Mouse (Mus musculus) midbrain, embryonic 16.5 days (tissue): ENCODE measurements around the gene Ltb4r2. TPM values are rescaled to one million over a fixed set of nuclear protein-coding genes. Genes with fewer than 3 reads are reported as not detected.
"Not testable (repeated sequence)": the region's sequence is repeated elsewhere in the genome, so short reads cannot be mapped to it uniquely, and the experiment has no call there.

Experiments used
- ATAC-seq: fragments of 200-750 bp; cut with Nextera tagmentation; 2 replicates; pipeline ENCODE4 v1.8.0; 2017; ENCODE audit warnings: moderate TSS enrichment
- H3K27ac ChIP-seq: fragments of 300-500 bp; sonication (generic); 2 replicates; pipeline ENCODE4 v1.5.1; 2014; ENCODE audit warnings: mild to moderate bottlenecking, low read length, mixed read lengths
- H3K27me3 ChIP-seq: fragments of 300-500 bp; sonication (generic); 2 replicates; pipeline ENCODE4 v1.6.1; 2014; ENCODE audit warnings: low read depth, low read length, mixed read lengths; ENCODE audit not compliant: control insufficient read depth, insufficient read depth
- H3K36me3 ChIP-seq: fragments of 300-500 bp; sonication (generic); 2 replicates; pipeline ENCODE4 v1.6.1; 2014; ENCODE audit warnings: mild to moderate bottlenecking, low read length, moderate library complexity, mixed read lengths; ENCODE audit not compliant: control insufficient read depth, insufficient read depth
- H3K4me1 ChIP-seq: fragments of 300-500 bp; sonication (generic); 2 replicates; pipeline ENCODE4 v1.6.1; 2014; ENCODE audit warnings: mild to moderate bottlenecking, low read length, mixed read lengths; ENCODE audit not compliant: control insufficient read depth, insufficient read depth
- H3K4me2 ChIP-seq: fragments of 300-500 bp; sonication (generic); 2 replicates; pipeline ENCODE4 v1.6.1; 2014; ENCODE audit warnings: mild to moderate bottlenecking, low read length, mixed read lengths
- H3K4me3 ChIP-seq: fragments of 300-500 bp; sonication (generic); 2 replicates; pipeline ENCODE4 v1.5.1; 2014; ENCODE audit warnings: low read depth, mild to moderate bottlenecking, low read length, moderate library complexity, mixed read lengths
- H3K9ac ChIP-seq: fragments of 300-500 bp; sonication (generic); 2 replicates; pipeline ENCODE4 v1.6.1; 2014; ENCODE audit warnings: low read depth, low read length, mixed read lengths
- H3K9me3 ChIP-seq: fragments of 300-500 bp; sonication (generic); replicated peaks from 2 replicates; pipeline ENCODE4 v1.6.1; 2014; ENCODE audit warnings: mild to moderate bottlenecking, low read length, mixed read lengths; ENCODE audit not compliant: control insufficient read depth, poor library complexity, severe bottlenecking
- WGBS: fragments of 180-500 bp; shearing (Covaris S2); extraction: QIAGEN DNeasy Blood & Tissue Kit; methylation state at CpG from one replicate; pipeline ENCODE4 v1.1.7; 2014; 5-methylcytosine and 5-hydroxymethylcytosine counted together
- polyA plus RNA-seq: library from polyadenylated mRNA; unstranded; fragments of >200 nt; fragmentation: Nextera tagmentation; extraction: Ambion mirVana; gene quantifications from 2 replicates; pipeline ENCODE4 v1.2.1, GENCODE M21; 2015

The Ltb4r2 gene
- polyA plus RNA-seq, 1 experiment from 2014 or later = 0.59 TPM

DNA sequence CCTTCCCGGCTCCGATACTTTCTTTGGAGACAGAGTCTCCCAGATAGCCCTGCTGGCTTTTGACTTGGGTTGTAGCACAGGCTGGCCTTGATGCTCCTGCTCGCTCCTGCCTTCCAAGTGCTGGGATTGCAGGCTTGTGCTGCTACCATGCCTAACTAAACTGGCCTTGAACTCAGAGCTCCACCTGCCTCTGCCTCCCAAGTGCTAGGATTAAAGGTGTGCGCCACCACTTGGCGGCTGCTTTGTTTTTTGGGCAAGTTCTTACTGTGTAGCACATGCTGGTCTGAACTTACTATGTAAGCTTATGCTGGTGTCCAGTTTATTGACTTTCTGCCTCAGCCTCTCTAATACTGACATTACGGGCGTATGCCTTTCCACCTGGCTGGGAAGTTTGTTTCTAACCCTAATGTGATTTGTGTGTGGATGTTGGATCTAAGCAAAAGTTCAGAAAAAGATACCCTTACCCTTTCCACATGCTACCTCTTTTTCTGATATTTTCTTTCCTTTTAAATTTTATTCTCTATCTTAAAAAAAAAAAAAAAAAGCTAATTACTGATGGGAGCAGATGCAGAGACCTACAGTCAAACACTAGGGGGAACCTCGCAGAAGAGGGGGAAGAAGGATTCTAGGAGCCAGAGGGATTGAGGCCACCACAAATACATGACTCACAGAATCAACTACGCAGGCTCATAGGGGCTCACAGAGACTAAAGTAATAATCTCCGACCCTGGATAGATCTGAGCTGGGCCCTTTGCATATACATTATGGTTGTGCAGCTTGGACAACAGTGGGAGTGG lies 14.0 kb upstream of the Ltb4r2 start:
- 93% methylated on average over 10 of the region's 10 CpGs for WGBS
- Histone ChIP-seq H3K9ac (no peak overlapping the region), H3K9me3 (no peaks in the 10 kb centered on the region), H3K4me3 (no peak overlapping the region), H3K27me3 (no peaks in the 10 kb centered on the region), H3K36me3 (peaks cover 13% of the 10 kb centered on the region), H3K27ac (no peak overlapping the region), H3K4me2 (peak overlapping the region; percentile 75; the same call in 1 of the 2 replicates), H3K4me1 (peaks cover 32% of the 10 kb centered on the region)
- no peak for ATAC-seq

DNA sequence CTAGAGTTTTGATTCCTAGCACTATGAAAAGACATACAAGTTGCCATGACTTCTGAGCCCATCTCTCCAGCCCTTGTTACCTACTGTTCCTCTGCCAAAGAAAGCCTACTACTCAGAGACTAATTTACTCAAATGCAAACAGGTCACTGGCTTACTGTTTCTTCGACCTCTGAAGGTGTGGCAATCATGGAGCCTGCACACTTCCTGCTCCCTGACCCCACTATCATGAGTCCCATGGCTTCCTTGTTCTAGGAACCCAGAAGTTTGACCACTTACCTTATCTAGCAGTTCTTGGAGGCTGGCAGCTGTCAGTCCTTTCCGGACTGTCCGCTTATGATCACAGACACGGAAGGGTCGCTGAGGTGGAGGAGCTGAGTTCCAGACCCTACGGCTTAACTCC lies 3.7 kb upstream of the Ltb4r2 start:
- H3K27me3 ChIP-seq = peaks cover 8% of the 10 kb centered on the region
- H3K4me3 ChIP-seq = no peak overlapping the region
- ATAC-seq = no peak
- H3K27ac ChIP-seq = no peak overlapping the region
- peaks cover 32% of the 10 kb centered on the region for H3K36me3 ChIP-seq
- 91% methylated on average over 6 of the region's 6 CpGs for WGBS
- H3K4me1 ChIP-seq = peaks cover 7% of the 10 kb centered on the region
- no peak overlapping the region for H3K4me2 ChIP-seq
- no peaks in the 10 kb centered on the region for H3K9me3 ChIP-seq
- no peak overlapping the region for H3K9ac ChIP-seq

DNA sequence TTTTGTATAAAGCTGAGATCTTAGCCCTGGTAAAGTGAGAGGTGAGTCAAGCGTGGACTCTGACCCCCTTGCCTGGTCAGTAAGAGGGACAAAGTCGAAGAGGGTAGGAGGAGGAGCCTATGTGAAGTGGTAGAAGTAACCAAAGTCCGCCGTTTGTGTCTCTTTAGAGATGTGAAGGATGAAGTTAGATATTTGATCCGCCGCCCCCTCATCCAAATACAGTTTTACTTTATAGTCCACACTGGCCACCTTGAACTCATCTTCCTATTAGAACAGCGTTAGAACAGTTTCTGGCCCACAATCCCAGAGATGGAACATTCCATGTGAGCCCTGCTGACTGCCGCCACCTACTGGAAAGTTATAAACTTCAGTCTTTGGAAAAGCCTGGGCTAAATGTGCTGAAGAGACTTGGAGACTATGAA lies 2.9 kb upstream of the Ltb4r2 start, which contains the start of gene Cideb:
Gene Cideb (minus strand): TSS at position 96 of the 422 bp plus-strand sequence.
- peaks cover 13% of the 10 kb centered on the region for H3K27me3 ChIP-seq
- H3K4me3 ChIP-seq = no peak within 1 kb of the TSS
- no peak within 1 kb of the TSS for H3K9ac ChIP-seq
- H3K4me2 ChIP-seq = peak within 1 kb of the TSS; percentile 29
- WGBS = 17% methylated on average over 8 of the region's 8 CpGs
- peaks cover 24% of the 10 kb centered on the region for H3K36me3 ChIP-seq
- no peaks in the 10 kb centered on the region for H3K9me3 ChIP-seq
- no peak within 1 kb of the TSS; the same call in 1 of the 2 replicates for H3K27ac ChIP-seq
- no peak for ATAC-seq
- peaks cover 7% of the 10 kb centered on the region for H3K4me1 ChIP-seq

DNA sequence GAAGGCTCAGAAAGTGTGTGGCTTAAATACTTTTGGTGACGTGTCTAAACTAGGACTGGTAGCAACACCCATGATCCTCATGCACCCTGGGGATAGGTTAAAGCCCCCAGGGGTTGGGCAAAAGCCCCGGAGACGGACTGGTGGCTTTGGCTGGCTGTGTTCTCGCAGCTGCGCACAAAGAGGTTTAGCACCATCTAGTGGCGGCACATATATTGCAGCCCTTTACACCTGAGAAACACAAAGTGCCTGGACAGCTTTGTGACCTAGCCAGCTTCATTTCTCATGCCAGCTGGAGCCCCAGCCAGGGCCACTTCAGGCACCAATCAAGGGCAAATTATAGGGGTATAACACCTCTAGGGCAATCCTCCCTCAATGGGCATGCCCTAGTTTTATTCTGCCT lies 1.1 kb upstream of the Ltb4r2 start:
- 0% methylated on average over 6 of the region's 6 CpGs for WGBS
- not testable (repeated sequence) for ATAC-seq, H3K9ac ChIP-seq, H3K4me1 ChIP-seq, H3K4me3 ChIP-seq, H3K9me3 ChIP-seq, H3K36me3 ChIP-seq, H3K27ac ChIP-seq
- H3K4me2 ChIP-seq = peak overlapping the region; percentile 29
- H3K27me3 ChIP-seq = peaks cover 21% of the 10 kb centered on the region

DNA sequence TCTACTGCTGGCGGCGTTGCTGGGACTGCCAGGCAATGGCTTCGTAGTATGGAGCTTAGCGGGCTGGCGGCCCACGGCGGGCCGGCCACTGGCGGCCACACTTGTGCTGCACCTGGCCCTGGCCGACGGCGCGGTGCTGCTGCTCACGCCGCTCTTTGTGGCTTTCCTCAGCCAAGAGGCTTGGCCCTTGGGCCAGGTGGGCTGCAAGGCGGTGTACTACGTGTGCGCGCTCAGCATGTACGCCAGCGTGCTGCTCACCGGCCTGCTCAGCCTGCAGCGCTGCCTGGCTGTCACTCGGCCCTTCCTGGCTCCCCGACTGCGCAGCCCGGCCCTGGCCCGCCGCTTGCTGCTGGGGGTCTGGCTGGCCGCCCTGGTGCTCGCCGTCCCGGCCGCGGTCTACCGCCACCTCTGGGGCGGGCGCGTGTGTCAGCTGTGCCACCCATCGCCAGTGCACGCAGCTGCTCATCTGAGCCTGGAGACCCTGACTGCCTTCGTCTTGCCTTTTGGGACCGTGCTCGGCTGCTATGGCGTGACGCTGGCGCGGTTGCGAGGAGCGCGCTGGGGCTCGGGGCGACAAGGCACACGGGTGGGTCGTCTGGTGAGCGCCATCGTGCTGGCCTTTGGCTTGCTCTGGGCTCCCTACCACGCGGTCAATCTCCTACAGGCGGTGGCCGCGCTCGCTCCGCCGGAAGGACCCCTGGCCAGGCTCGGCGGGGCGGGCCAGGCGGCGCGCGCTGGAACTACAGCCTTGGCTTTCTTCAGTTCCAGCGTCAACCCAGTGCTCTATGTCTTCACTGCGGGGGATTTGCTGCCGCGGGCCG lies 983 bp downstream of the Ltb4r2 start:
- H3K4me2 ChIP-seq = peak overlapping the region; percentile 92
- peak overlapping the region; percentile 85 for H3K9ac ChIP-seq
- H3K27ac ChIP-seq = peak overlapping the region; percentile 77
- H3K9me3 ChIP-seq = no peaks in the 10 kb centered on the region
- no peaks in the 10 kb centered on the region for H3K36me3 ChIP-seq
- peaks cover 7% of the 10 kb centered on the region for H3K4me1 ChIP-seq
- ATAC-seq = peak; percentile 81
- H3K27me3 ChIP-seq = peaks cover 34% of the 10 kb centered on the region
- WGBS = under 1% methylated on average over 77 of the region's 77 CpGs
- peak overlapping the region; percentile 54 for H3K4me3 ChIP-seq

DNA sequence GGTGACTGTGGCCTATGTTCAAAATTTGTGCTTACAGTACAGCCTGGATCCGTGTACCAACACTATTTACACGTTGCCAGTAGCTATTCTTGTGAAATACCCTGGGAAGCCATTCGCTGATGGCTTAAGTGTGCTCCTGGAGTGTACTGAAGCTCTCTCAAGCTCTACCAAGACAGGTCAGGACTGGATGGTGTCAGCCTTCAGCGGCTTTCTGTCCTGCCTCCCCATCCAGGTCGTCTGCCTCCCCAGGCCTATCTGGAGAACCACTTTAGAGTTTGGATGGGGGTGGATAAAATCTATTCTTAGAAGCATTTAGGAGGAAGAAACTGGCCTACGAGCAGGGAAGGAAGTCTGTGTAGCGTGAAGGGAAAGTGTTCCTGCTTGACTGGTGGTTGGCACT lies 1.9 kb downstream of the Ltb4r2 start:
- Histone ChIP-seq H3K27me3 (peaks cover 34% of the 10 kb centered on the region), H3K9me3 (no peaks in the 10 kb centered on the region), H3K27ac (0 out of 2 replicates have a peak overlapping the region, but pooled peaks have one; percentile 77), H3K4me2 (no peak overlapping the region; the same call in none of the 2 replicates), H3K4me1 (peaks cover 10% of the 10 kb centered on the region), H3K36me3 (no peaks in the 10 kb centered on the region), H3K4me3 (no peak overlapping the region), H3K9ac (0 out of 2 replicates have a peak overlapping the region, but pooled peaks have one; percentile 6)
- WGBS = 61% methylated on average over 7 of the region's 7 CpGs
- ATAC-seq = no peak

DNA sequence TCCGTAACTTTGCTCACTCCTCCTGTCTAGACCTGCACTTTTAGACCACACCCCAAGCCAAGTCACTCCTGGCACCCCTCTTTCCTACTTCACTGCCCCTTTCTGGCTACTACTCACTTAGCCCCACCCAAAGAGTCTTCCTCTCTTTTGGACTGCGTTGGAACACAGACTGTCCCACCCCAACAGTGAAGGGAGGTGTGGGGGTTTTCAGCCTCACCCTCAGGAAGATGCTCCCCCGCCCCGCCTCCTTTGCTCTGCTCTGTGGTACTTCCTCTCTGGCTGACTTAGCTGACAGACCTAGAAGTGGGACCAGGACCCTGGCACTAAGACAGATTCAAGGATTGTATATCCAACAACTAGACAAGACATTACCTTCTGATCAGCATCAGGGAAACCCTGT lies 4.5 kb downstream of the Ltb4r2 start, which contains the start of gene Ltb4r1:
Gene Ltb4r1 (plus strand): TSS at position 267 of the 400 bp plus-strand sequence.
- Histone ChIP-seq H3K4me3 (no peak within 1 kb of the TSS), H3K9ac (no peak within 1 kb of the TSS), H3K27me3 (peaks cover 38% of the 10 kb centered on the region), H3K36me3 (no peaks in the 10 kb centered on the region), H3K4me1 (peaks cover 10% of the 10 kb centered on the region), H3K4me2 (no peak within 1 kb of the TSS), H3K9me3 (no peaks in the 10 kb centered on the region), H3K27ac (no peak within 1 kb of the TSS)
- ATAC-seq = no peak
- 73% methylated on average over 4 of the region's 4 CpGs for WGBS

DNA sequence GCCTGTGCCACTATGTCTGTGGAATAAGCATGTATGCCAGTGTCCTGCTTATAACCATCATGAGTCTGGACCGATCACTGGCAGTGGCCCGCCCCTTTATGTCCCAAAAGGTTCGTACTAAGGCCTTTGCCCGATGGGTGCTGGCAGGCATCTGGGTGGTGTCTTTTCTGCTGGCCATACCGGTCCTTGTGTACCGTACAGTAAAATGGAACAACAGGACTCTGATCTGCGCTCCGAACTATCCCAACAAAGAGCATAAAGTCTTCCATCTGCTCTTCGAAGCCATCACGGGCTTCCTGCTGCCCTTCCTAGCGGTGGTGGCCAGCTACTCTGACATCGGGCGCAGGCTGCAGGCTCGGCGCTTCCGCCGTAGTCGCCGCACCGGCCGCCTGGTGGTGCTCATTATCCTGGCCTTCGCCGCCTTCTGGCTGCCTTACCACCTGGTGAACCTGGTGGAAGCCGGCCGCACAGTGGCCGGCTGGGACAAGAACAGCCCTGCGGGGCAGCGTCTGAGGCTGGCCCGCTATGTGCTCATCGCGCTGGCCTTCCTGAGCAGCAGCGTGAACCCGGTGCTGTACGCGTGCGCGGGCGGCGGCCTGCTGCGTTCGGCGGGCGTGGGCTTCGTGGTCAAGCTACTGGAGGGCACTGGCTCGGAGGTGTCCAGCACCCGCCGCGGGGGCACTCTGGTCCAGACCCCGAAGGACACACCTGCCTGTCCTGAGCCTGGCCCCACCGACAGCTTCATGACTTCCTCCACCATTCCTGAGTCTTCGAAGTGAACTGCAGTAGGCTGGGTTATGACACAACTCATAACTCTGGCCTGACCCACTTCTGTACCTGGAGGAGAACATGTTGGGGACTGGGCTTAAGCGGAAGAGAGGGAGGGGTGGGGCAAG lies 6.5 kb downstream of the Ltb4r2 start:
- Histone ChIP-seq H3K36me3 (no peaks in the 10 kb centered on the region), H3K9ac (peak overlapping the region; percentile 71), H3K27me3 (peaks cover 30% of the 10 kb centered on the region), H3K27ac (no peak overlapping the region), H3K4me2 (peak overlapping the region; percentile 89), H3K4me1 (peaks cover 3% of the 10 kb centered on the region; the same call in 1 of the 2 replicates), H3K4me3 (peak overlapping the region; percentile 48), H3K9me3 (no peaks in the 10 kb centered on the region)
- 13% methylated on average over 52 of the region's 52 CpGs for WGBS
- peak; percentile 72 for ATAC-seq
